Mouse (Mus musculus) left cerebral cortex, adult 2 months (tissue): ENCODE data around the gene Lrrc75a. TPM values are rescaled to one million over a fixed set of nuclear protein-coding genes. Genes with fewer than 3 reads are reported as not detected.
A peak's percentile ranks its signal among the peaks of the same experiment; 100 is the strongest.

Experiments
- DNase-seq, 2 experiments: peaks; one replicate each; pipeline ENCODE4 v3.0.0; 2021 to 2022; ENCODE audit warnings: low spot score in 2 of 2, mixed read lengths in 1 of 2; ENCODE audit errors: extremely low spot score in 1 of 2
- H3K27ac ChIP-seq: fragments of 200-600 bp; 2 replicates; pipeline ENCODE4 v1.8.1; 2022
- H3K4me3 ChIP-seq: fragments of 200-600 bp; 2 replicates; pipeline ENCODE4 v1.8.1; 2022
- CTCF ChIP-seq: fragments of 200-600 bp; IDR thresholded peaks from 2 replicates; pipeline ENCODE4 v1.8.1; 2022; ENCODE audit warnings: antibody characterized with exemption, mild to moderate bottlenecking, moderate library complexity
- intact Hi-C: fragments of 180-260 bp; cut with DNase I; formaldehyde crosslinking; loops from one replicate; pipeline ENCODE4 v1.15.1; 2025
- total RNA-seq, 2 experiments: library from RNA; stranded (reverse); gene quantifications; 2 replicates each; pipeline ENCODE4 v1.2.3; 2021

Lrrc75a gene
- total RNA-seq, 2 experiments from 2014 or later = 20.0 to 24.9 TPM

DNA sequence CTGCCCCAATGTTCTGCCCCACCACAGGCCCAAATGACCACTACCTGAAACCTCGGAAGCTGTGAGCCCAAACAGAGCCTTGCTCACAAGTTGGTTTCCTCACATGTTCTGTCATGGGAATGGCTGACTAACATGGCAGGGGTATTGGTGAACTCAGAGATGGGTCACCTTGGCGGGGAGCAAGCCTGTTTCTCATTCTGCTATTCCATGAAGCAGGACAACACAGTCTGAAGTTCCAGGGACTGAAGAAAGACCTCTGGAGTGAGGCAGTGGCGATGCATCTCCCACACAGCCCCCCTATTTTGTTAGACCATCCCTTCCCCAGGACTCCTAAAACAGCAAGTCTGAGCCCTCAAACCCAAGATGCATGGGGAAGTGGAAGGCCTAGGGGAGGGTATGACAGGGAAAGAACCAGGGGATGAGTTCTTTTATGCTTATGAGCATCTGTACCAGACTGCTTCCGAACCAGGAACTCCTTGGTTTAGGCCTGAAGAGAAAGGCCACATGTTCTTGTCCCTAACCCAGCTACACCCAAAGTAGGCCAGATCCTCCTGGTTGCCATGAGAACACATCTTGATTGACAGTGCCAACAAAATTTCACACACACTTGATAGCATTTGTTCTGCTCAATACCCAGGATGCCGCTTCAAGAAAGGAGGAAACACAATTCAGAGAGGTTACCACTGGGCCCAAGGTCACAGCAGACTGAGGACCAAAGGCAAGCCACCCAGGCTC is 3.6 kb downstream of the Lrrc75a start:
- no peak overlapping the region for H3K4me3 ChIP-seq
- intact Hi-C loops = no loop called here
- no peak overlapping the region for H3K27ac ChIP-seq
- no peak for TF ChIP-seq CTCF
- DNase-seq = no peak

DNA sequence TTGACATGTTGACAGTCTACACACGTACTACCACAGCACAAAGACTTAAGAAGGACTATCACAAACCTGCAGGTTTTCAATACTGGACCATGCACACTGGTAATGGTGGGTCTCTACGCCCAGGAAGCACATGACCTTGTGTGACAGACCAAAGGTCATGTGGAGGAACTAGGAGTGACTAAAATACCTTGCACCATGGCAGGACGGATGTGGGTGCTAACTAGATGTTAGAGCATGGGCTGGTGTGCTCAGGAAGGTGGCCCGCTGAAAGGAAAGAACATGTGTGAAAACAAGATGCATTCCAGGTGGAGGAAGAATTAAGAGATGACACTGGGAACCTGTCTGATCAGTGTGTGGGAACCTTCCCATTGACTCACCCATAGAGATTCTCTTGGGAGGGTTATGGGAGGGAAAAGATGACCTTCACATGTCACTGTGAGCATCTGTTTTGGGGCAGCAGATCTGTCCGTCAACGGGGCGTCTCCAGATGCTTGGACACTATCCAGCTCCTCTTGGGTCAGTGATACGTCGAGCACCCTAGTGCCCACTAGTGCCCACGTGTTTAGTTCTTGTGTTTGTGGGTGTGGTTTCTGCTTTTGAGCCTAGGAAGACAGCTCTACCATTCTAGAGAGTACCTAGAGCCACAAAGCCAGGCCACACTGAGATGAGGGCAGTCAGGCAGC is 4.5 kb downstream of the Lrrc75a start:
- no peak overlapping the region for H3K4me3 ChIP-seq
- TF ChIP-seq CTCF = no peak
- H3K27ac ChIP-seq = peak overlapping the region; percentile 38
- DNase-seq = no peak
- intact Hi-C loops = no loop called here

DNA sequence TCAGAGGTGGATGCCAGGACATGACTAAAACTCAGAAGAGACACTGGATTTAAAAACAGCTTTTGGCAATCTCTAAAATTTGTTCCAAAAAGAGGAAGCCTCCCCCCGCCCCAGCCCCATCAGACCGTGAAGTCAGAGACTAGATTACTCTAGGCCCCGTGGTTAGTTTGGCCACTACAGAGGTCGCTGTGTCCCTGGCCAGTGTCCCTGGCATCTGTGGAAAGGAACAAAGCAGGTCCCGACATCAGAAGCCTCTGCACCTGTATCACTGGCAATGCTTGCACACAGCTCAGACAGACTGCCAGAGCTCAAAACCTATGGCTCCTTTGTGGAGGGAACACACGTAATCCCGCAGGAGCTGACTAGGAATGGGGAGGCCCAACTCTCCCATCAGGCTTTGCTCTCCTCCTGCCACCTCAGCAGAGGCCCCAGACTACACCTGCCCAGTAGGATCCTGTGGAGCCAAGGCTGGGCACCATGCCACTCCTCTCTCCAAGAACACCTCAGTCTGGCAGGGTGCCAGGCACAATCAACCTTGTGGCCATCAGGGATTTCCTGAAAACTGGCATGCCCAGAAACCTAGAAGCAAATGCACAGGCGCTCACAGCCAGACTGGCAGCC is 5.2 kb downstream of the Lrrc75a start:
- intact Hi-C loops = no loop called here
- DNase-seq = no peak
- no peak overlapping the region for H3K4me3 ChIP-seq
- H3K27ac ChIP-seq = peak overlapping the region; percentile 38
- TF ChIP-seq CTCF = no peak

DNA sequence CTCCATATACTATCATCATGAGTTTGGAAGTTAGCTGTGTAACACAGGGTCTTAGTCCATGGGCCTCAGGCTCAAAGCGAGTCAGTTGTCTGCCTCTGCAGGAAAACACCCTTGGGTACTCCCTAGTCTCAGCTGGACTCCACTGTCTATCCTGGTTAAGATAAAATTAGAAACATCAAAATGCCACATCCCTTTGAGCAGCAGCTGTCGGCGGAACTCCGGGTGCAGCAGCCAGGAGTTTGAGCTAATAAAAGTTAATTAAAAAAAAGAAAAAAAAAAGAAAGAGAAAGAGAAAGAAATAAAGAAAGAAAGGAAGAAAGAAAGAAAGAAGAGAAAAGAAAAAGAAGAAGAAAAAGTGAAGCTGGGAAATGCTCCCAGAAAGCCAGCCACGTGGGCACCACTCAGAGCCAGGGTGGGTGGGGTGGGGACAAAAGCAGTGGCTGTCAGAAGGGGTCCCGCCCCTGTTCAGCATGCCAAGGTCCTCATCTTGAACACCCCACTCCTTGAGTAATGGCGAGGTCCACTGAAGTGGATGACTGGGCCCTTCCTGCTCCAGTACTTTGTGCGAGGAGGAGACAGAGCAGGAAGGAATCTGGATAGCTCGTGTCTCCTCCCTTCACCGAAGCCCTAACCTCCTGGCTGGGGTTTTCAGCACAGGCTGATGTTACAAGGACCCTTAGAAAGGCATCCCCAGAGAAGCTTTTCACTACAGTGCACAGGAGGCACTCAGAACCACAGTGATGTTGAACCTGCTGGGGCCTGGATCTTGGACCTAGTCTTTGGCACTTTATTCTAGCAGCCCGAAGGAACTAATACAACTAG is 6.1 kb downstream of the Lrrc75a start:
- intact Hi-C loops = no loop called here
- Histone ChIP-seq H3K4me3 (no peak overlapping the region), H3K27ac (peak overlapping the region; percentile 40; the same call in 1 of the 2 replicates)

DNA sequence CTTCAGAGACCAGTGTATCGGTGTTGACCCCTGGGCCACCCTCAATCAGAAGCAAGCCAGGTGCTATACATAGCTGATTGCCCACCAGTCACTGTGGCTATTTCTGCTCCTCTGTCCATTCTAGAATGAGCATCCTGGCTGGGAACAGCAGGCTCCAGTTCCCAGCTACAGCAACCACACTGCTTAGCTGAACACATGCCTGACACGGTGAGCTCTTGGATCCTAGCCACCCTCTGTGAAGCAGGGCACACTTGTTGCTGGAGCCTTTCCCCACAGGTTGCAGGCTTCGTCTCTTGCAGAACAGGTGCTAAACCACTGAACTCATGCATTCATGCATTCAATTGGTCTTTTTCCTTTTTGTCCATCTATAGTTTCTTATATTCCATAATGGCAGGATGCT is 7.9 kb downstream of the Lrrc75a start:
- Histone ChIP-seq H3K27ac (no peak overlapping the region), H3K4me3 (no peak overlapping the region)
- intact Hi-C loops = no loop called here
- DNase-seq = no peak
- TF ChIP-seq CTCF = no peak

More for the DNA sequence above, 6.1 kb downstream of the Lrrc75a start:
- DNase-seq = no peak
- no peak for TF ChIP-seq CTCF

DNA sequence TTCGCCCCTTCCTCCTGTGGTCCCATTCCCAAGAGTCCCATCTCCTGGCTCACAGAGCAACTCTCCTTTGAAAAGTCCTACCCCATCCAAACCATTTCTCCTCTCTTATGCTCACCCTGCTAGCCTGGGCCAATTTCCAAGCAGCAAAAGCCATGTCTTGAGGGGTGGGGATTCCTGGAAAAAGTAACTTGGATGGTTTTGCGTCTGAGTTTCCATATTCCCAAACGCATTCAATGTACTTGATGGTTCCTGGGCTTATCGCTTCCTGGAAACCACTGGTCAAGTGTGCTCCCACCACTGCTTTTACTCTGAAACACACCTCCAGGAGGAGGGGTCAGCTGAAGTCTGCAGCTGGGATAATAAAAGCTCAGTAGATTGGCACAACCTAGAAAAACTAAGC is 9.9 kb downstream of the Lrrc75a start:
- intact Hi-C loops = loop anchor here (5.0 kb wide), 1 partner anchor 594 kb away; no protein-coding TSS in a partner anchor
- TF ChIP-seq CTCF = no peak

DNA sequence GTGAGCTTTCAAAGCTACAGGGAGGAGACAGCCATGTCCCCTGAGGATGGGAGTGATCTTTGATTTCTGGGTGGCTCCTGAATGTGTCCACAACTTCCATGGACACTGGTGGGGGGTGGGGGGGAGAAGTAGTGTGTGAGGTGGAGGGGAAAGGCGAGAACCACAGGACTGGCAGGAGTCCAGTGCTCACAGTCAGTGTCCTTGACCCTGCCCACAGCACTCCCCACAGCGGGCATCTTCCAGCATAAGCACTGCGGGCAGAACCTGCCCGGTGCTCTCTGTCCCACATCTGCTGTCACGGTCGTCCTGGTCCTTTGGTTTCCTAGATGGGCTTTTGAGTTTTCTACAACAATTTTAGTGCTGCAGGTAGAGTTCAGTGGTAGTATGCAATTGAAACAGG is 10.5 kb downstream of the Lrrc75a start:
- DNase-seq = no peak
- TF ChIP-seq CTCF = no peak
- Histone ChIP-seq H3K4me3 (no peak overlapping the region), H3K27ac (no peak overlapping the region)
- intact Hi-C loops = loop anchor here (5.0 kb wide), 1 partner anchor 594 kb away; no protein-coding TSS in a partner anchor

More for the DNA sequence above, 9.9 kb downstream of the Lrrc75a start:
- Histone ChIP-seq H3K27ac (no peak overlapping the region), H3K4me3 (no peak overlapping the region)
- DNase-seq = no peak

DNA sequence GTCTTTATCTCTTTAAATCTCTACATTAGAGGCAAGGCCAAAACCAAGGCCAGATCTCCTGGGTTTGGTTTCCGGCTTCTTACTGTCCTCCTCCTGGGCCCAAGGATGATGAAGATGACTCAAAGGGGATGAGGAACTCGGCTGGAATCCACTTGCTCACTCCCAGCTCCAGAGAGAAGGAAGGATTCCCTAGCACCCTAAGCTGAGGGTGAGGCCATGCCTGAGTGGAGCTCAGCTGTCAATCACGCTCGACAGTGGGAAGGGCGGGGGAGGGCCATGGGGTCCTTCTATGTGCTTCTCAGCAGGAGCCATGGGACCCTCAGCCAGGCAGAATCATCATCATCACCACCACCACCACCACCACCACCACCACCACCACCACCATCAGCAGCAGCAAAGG is 10.9 kb downstream of the Lrrc75a start:
- intact Hi-C loops = loop anchor here (5.0 kb wide), 1 partner anchor 595 kb away; no protein-coding TSS in a partner anchor
- peak overlapping the region; percentile 82 for H3K27ac ChIP-seq
- no peak for TF ChIP-seq CTCF
- DNase-seq = no peak
- no peak overlapping the region for H3K4me3 ChIP-seq

DNA sequence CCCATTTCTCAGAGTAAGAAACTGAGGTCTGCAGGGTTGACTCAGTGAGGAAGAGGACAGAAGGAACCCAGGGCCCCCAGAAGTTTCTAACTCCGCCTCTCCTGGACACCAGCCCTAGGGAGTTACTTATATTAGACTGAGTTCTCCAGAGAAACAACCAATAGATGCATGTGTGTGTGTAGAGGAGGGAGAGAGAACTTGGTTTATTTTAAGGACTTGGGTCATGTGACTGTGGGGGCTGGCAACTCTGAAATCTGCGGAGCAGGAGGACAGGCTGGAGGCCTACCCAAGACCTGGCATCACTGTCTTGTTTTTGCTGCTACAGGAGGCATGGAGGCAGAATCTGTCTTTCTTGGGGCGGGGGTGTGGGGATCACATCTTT is 11.5 kb downstream of the Lrrc75a start:
- intact Hi-C loops = loop anchor here (5.0 kb wide), 1 partner anchor 595 kb away; no protein-coding TSS in a partner anchor
- peak in 1 of 2 experiments; percentile 45 for DNase-seq
- H3K4me3 ChIP-seq = no peak overlapping the region
- no peak for TF ChIP-seq CTCF
- peak overlapping the region; percentile 82 for H3K27ac ChIP-seq

DNA sequence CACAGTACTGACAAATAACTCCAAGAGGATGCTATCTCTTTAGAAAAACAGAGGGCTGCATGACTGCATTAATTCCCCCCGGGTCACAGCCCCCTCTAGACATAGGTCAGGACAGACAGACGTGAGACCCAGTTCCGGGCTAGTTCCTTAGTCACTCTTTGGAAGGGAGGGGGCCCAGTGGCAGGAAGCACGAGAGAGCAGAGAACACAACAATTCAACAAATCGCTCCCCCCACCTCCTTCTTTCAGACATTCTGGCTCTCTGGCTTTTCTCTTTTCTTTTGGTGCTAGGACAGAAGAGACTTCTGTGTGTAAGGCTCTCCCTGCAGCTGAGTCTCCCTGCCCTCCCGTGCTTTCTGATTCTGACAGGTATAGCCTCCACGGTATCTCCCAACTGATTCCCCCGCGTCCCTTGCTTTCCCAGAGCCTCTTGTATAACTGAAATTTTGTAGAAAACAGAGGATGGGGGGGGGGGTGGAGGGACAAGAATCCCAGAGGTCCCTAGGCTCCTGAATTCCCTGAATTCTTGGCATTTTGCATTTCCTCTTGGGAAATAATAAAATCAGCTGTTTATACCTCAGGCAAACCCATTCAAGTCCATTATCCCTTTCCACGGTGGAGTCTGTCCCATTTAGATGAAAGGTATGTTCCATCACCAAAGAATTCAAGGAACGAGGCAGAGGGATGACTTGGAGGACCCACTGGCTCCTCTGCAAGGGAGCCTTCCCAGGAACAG is 12.1 kb downstream of the Lrrc75a start:
- intact Hi-C loops = loop anchor here (5.0 kb wide), 1 partner anchor 596 kb away; no protein-coding TSS in a partner anchor
- TF ChIP-seq CTCF = no peak
- no peak for DNase-seq
- H3K4me3 ChIP-seq = no peak overlapping the region
- H3K27ac ChIP-seq = peak overlapping the region; percentile 82

DNA sequence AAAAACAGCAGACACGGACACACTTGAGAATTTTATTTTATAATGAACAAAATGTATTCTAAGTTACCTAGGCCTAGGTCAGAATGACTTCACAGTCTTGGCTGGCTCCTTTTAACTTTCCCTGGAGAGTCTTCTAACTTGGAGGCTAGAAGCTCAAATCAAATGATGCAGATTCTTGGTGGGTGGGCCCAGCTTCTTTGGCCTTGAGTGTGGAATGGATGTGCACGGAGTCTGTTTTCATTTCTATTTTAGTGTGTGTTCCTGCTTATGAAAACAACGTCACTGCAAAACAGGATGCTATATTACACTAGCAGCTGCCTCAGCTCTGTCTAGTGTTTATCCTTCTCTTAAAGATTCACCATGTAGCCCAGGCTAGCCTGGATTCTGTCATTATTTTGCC is 12.9 kb downstream of the Lrrc75a start:
- Histone ChIP-seq H3K27ac (peak overlapping the region; percentile 82), H3K4me3 (no peak overlapping the region)
- TF ChIP-seq CTCF = no peak
- DNase-seq = no peak
- intact Hi-C loops = loop anchor here (5.0 kb wide), 1 partner anchor 597 kb away; no protein-coding TSS in a partner anchor
